In genomic region chr13:108129070-108129469, GRCm38 (mm10) we compare ENCODE assay signal across 13 mouse cellular contexts. TPM values are rescaled to one million over a fixed set of nuclear protein-coding genes. Genes with fewer than 3 reads are reported as not detected.
DNase-seq lines count a peak whose midpoint lies in the region; ATAC-seq lines count a peak whose summit lies in the region.
"Had no signal": no experiment of that assay in that cellular context is flagged by ENCODE, and none has a peak within 500 bp of the region (broad histone marks: within the 10 kb centered on the region; RNA-seq: fewer than 3 reads in every experiment).

No protein-coding gene starts in this region.

- no peaks in the 10 kb centered on the region for H3K36me3 ChIP-seq in heart, embryonic 11.5 days (ENCODE audit: control insufficient read depth, insufficient read depth, low read length)
- H3K36me3 ChIP-seq: heart, embryonic 10.5 days; limb, embryonic 15.5 days had no signal

- peak; percentile 5 to 16 for DNase-seq in heart, postnatal 10 days
- peak; percentile 44 for DNase-seq in 3T3-L1 (ENCODE audit: low read depth, low spot score)
- peak; percentile 47 for DNase-seq in CD4-positive, CD25-positive, alpha-beta regulatory T cell, adult 2 months (ENCODE audit: low read depth, low spot score)
- no peak for DNase-seq in testis, postnatal 14 days (ENCODE audit: low spot score)
- DNase-seq in gastrocnemius, postnatal 10 days = no peak
- DNase-seq in embryo, embryonic 9.5 days (ENCODE audit: extremely low spot score) = no peak
- DNase-seq: cerebellum, postnatal 10 days had no signal

- H3K4me3 ChIP-seq in heart, embryonic 11.5 days (ENCODE audit: low read depth, low read length) = no peak overlapping the region
- H3K4me3 ChIP-seq: erythroblast, embryonic 14.5 days; heart, embryonic 10.5 days; limb, embryonic 15.5 days had no signal

- H3K4me1 ChIP-seq in heart, embryonic 11.5 days (ENCODE audit: control insufficient read depth, insufficient read depth, low read length) = peaks cover 6% of the 10 kb centered on the region; the same call in 1 of the 2 replicates

- no peak for ATAC-seq in heart, embryonic 11.5 days (replicated peaks; ENCODE audit: insufficient number of reproducible peaks, low FRiP score, low TSS enrichment)
- ATAC-seq in granulocyte monocyte progenitor cell, adult 5-6 weeks (replicated peaks; ENCODE audit: poor library complexity, severe bottlenecking) = peak; percentile 40; the same call in 1 of the 2 replicates
- ATAC-seq: hindbrain, embryonic 16.5 days had no signal

- 70% methylated on average over 7 of the region's 7 CpGs for WGBS in heart, embryonic 11.5 days (ENCODE audit: insufficient replicate concordance)

- no peaks in the 10 kb centered on the region for H3K27me3 ChIP-seq in heart, embryonic 11.5 days (ENCODE audit: control insufficient read depth, insufficient read depth, low read length)
- H3K27me3 ChIP-seq: limb, embryonic 15.5 days had no signal

- no peaks in the 10 kb centered on the region for H3K9me3 ChIP-seq in heart, embryonic 11.5 days (replicated peaks; ENCODE audit: control insufficient read depth, low read length)
- H3K9me3 ChIP-seq: heart, embryonic 10.5 days; limb, embryonic 15.5 days had no signal

- no peak overlapping the region for H3K4me2 ChIP-seq in heart, embryonic 11.5 days
- H3K4me2 ChIP-seq: limb, embryonic 15.5 days had no signal

- no peak overlapping the region for H3K27ac ChIP-seq in heart, embryonic 11.5 days (ENCODE audit: low read depth, low read length)
- H3K27ac ChIP-seq: heart, embryonic 10.5 days; limb, embryonic 15.5 days had no signal

- intact Hi-C loops in heart, postnatal 10 days (cut with DNase I) = loop anchor here (5.0 kb wide), 1 partner anchor 87 kb away; the partner anchor contains the start of gene Smim15

- H3K9ac ChIP-seq in heart, embryonic 11.5 days (ENCODE audit: low read depth, low read length) = no peak overlapping the region
- H3K9ac ChIP-seq: limb, embryonic 15.5 days had no signal

RNA-seq across cellular contexts. Expression of gene Ndufaf2, which starts 29.4 kb away (rescaled TPM):
- 10 to 100 TPM; 24.2 to 25.1 TPM for total RNA-seq in heart, postnatal 10 days (2021)
- 64.1 and 65.3 TPM in 2 replicates for polyA plus RNA-seq in heart, embryonic 11.5 days (2014; fragmentation: Nextera tagmentation; extraction: Ambion mirVana)
- total RNA-seq in granulocyte monocyte progenitor cell, adult 5-6 weeks (2014; fragmentation: Nextera tagmentation) = 40.9 and 101 TPM in 2 replicates
- 69.2 and 69.6 TPM in 2 replicates for total RNA-seq in granulocyte monocyte progenitor cell, adult 5-6 weeks (2017)
- total RNA-seq in gastrocnemius, postnatal 10 days (2021) = 10 to 100 TPM; 13.3 to 14.2 TPM

RNA-seq across cellular contexts. Expression of gene Ercc8, which starts 29.5 kb away (rescaled TPM):
- total RNA-seq in heart, postnatal 10 days (2021) = 10 to 100 TPM; 12.9 to 15.2 TPM
- 14.5 and 14.7 TPM in 2 replicates for polyA plus RNA-seq in heart, embryonic 11.5 days (2014; fragmentation: Nextera tagmentation; extraction: Ambion mirVana)
- 18.1 and 21.1 TPM in 2 replicates for total RNA-seq in granulocyte monocyte progenitor cell, adult 5-6 weeks (2014; fragmentation: Nextera tagmentation)
- total RNA-seq in granulocyte monocyte progenitor cell, adult 5-6 weeks (2017) = 12.4 and 13.5 TPM in 2 replicates
- total RNA-seq in gastrocnemius, postnatal 10 days (2021) = 10 to 100 TPM in 1 of 2 experiments, 1 to 10 TPM in 1; 9.5 to 10.2 TPM

Comparison
In these comparisons a context has a peak if more than half of its experiments do, and no peak if none do; other contexts are left out.
1. DNase-seq: peak in heart, postnatal 10 days (2 of 2), 3T3-L1 (single experiment) and CD4-positive, CD25-positive, alpha-beta regulatory T cell, adult 2 months (single experiment); none in testis, postnatal 14 days (single experiment), gastrocnemius, postnatal 10 days (single experiment) and embryo, embryonic 9.5 days (single experiment).